Mouse (Mus musculus) adrenal gland, postnatal 4 days (tissue): Measurements from ENCODE around the gene Gm10570. TPM values are rescaled to one million over a fixed set of nuclear protein-coding genes. Genes with fewer than 3 reads are reported as not detected.

Experiments
- DNase-seq, 2 experiments: peaks; one replicate each; pipeline ENCODE4 v3.0.0; 2021 to 2022; ENCODE audit warnings: low spot score in 2 of 2, mixed read lengths in 2 of 2
- total RNA-seq, 2 experiments: library from RNA; stranded (reverse); gene quantifications; 2 replicates each; pipeline ENCODE4 v1.2.3; 2021

The Gm10570 gene
- total RNA-seq, 2 experiments from 2014 or later = not detected

DNA sequence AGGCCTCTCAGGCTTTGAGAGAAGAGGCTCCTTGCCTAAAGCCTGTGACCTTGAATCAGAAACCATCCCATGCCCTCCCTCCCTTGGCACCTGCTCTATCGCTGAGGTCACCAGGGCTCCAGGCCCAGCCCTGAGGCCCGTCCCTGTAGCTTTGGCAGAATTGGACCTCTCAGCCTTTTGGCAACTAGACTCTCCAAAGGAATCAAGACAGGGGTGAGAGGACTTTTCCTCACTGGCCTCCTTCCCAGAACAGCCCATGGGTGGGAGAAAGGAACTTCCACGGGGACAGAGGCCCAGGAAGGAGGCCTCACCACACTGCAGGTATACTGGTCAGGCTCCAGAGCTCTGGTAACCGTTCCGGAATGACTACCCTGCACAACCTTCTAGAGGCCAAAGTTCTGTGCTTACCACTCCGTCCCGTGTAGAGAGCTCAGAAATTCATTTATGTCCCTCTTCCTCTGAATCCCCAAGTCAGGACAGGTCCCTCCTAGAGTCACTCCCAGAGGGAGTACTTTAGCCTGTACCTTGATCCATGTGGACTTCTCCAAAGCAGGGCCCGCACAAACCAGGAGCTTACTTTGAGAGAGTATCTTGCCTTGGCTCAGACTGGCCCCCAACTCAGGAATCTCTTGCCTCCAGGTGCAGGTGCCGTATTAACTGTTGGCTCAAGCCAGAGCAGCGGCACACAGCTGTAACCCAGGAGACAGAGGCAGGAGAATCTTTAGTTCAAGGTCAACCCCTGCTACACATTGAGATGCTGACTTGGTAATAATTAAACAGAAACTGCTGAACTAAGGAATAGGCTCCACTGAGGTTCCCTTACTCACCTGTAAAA lies 1.5 kb downstream of the Gm10570 start:
- DNase-seq = no peak

DNA sequence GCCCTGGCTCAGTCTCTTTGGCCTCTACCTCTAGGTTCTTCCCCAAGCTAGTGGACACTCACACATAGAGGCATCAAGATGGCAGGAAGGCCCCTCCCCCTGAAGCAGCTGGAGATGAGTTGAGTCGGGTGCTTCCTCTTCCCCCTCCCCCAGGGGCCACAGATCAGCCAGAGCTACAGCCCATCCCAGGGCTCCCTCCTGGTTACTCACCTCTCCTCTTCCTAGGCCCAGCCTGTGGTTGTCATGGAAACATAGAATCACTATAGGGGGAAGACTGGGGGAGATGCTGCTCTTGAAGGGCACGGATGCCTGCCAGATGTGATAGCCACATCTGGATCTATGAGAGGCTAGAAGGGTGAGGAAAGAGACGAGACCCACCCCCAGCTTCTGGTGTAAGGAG lies 3.7 kb downstream of the Gm10570 start:
- DNase-seq = no peak

DNA sequence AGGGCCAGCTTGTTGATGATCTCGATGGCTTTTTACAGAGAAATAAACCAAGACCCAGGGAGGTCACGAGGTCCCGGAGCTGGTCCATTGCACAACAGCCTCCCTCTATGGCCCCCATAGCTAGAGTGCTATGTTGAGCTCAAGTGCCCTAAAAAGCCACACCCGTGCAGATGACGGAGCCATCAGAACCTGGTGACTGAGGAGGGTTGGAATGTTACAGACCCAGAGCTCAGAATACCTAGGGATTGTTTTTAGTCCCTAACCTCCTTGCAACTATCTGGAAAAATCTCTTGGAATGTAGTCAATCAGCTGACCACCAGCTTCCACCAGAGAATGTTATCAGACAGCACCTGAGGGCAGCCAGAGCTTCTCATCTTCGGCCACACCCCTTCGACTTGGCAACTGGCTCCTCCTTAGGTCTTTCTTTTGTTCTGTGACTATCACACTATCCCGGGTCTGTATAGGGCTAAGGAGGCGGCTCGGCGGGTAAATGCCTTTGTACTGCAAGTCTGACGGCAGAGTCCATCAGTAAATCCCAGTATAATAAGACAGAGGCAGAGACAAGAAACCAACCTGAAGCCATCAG lies 6.1 kb downstream of the Gm10570 start:
- DNase-seq = no peak

DNA sequence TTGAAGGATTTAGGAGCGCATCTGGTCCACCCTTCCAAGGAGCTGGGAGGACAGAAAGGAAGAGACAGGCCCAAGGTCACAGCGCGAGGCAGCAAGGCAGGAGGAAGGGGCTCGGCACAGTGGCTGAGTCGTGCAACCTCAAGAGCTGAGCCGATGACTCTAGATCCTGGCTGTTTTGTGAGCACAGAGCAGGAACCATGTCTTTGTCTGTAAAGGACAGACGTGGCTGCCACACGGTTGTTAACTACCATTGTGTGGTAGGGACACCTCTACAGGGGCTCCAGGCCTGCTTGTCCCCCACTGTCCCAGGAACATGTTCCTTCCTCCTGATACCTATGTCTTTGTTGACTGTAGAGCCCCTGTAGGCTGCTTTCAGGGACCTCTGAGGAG lies 8.8 kb downstream of the Gm10570 start:
- no peak for DNase-seq

DNA sequence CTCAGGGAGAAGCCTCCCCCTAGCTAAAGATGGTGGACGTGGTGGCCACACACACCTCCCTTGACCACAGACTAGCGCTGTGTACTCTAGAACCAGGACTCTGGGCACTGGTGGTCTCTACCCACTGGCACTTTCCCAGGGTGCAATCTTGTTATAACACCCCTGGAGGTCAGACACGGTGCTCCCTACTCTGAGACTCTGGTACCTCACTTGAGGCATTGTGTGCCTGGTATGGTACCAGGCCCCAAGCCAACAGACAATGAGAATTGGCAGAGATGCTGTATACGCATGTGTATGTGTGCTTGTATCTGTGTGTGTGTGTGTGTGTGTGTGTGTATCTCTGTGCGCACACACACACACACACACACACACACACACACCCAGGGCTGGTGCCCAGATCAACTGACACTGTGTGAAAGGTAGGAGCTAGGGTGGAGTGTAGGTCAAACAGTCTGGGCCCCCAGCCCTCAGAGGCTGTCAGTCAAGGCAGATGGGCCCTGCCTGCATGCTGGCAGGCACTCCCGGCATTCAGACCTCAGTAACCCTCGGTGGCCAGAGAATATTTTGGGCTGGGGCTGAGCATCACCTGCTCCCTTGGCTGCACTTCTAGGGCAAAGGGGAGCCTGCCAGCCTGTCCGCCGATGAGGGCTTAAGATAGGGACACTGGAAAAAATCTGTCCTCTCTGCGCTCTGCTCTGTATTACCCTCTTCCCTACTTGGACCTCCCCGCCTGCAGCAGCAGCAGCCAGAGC lies 9.4 kb downstream of the Gm10570 start:
- no peak for DNase-seq

DNA sequence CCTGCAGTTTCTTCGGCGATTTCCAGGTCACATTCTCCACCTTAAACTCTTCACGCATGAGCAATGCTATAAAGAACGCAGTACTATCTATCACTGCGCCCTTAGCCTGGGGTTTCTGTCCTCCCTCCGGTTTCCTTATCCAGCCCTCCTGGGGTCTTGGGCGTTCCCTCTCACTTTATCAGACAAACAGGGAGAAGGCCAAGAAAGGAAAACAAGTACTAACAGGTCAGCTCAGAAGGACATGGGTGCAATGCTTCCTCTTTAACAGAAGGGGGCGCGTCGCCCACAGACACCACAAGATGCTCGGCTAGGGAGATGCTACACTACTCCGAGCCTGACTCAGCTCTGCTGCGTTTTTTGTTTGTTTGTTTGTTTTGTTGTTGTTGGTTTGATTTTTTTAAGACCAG lies 11.3 kb downstream of the Gm10570 start:
- DNase-seq = no peak

DNA sequence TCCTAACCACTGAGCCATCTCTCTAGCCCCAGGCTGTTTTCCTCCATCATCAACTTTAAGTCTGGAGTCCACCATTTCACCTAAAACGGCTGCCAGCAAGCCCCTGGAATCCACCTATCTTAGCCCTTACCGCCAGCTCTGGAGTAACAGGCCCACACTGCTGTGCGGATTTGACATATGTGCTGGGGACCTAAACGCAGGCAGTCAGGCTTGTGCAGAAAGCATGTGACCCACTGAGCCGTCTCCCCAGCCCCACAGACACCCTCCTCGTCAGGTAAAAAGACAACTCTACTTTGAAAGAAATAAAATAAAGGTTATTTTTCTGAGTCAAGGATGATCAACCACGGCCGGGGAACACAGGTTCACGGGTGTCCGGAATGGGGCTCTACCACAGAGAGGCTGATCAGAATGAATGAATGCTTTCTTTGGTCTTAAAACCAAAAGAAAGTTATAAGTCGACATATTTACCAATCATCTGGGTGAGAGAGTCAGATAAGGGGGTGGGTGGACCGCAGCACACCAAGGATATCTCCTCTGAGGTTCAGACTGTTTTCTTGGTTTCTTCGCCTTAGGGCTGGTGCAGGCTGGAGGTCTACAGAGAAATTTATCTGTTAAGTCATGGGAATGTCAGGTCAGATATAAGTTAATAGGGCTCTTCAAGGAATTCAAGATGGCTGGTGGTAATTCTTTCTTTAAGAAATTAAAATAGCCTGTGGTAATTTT lies 12.1 kb downstream of the Gm10570 start:
- no peak for DNase-seq

DNA sequence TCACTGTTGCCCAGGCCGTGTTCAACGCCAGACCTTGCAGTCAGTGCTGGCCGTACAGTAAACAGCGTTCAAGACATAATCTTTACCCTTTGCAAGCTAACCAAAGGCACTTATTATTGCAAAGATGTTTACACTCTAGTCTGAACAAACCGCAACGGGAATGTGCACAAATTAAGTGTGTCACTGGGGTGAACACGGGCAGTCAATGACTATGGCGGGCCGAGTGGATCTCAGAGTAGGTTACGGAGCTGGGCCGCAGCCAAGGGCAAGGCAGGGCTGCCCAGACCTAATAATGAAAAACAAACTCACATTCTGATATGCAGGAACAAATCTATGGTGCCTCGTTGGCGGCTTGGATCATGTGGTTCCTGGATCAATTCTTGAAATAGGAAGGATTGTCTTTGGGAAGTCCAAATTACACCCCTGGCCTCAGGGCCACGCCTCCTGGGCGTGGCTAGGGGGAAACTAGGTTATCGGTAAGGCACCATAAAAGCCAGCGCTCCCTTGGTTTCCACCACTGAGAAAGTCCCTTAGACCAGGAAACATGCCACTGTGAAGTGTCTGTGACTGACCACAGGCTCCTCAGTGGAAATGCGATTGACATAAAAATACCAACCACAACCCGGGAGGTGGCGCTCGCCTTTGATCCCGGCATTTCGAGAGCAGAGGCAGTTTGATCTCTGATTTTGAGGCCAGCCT lies 13.3 kb downstream of the Gm10570 start:
- DNase-seq = no peak

DNA sequence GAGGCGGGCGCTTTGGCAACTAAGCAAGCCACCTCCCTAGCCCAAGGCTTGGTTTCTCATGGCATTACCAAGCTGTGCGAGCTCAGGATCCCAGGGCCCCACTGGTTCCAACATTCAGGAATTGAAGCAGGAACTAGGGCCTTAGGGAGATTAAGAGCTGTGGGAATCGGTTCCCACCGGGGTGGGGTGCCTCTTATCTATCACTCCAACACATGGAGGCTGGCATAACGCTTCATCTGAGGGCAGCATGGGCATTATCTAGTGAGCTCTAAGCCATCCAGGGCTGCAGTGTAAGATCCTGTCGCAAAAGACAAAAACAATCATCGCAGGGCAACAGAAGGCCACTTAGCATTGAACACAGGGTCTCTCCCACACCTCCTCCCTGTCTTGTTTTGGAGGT lies 14.0 kb downstream of the Gm10570 start:
- no peak for DNase-seq

DNA sequence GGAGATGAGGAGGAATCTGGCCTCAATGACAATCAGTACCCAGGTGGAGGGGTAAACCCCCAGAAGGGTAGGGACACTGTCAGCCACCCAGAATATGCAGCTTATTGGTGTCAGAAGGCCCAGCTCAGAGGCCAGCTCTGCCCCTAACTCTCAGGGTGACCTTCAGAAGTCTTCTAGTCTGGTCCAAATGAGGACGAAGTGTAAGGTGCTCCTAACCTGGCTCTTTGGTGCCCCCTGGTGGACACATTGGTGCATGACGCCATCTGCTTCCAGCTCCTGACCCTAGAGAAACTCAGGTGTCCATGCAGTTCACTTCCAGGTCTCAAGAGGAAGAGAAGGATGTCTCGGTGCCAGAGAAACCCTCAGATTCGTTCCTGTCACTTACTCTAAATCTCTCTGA lies 16.2 kb downstream of the Gm10570 start:
- no peak for DNase-seq

DNA sequence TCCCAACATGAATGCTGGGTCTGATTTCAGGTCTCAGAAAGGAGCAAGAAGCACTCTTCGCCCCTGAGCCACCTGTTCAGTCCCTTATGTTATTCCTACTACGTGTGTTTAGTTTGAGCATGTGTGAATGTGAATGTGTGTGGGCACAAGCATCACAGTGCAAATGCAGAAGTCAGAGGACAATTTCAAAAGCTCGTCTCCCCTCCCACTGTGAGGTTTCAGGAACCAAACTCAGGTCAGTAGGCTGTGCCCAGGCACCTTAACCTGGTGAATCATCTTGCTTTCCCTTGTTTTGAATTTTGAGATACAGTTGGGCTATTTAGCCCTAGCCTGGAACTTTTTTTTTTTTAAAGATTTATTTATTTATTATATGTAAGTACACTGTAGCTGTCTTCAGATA lies 18.6 kb downstream of the Gm10570 start:
- DNase-seq = no peak

DNA sequence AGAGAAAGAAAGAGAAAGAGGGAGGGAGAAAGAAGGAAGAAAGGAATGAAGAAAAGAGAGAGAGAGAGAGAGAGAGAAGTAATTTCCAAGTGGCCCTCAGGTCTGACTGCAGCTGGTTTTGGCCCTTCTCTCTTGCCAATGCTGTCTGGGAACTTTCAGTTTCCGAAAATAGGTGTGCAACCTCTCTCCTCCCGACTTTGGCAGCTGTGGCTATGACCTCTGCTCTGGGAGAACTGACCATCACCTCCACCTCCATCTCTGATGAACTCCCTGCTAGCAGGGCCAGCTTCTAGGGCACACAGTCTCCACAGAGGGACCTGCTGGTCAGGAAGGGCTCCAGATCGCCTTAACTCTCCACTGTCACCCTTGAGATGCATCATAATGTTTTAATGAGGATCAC lies 21.9 kb downstream of the Gm10570 start:
- no peak for DNase-seq

DNA sequence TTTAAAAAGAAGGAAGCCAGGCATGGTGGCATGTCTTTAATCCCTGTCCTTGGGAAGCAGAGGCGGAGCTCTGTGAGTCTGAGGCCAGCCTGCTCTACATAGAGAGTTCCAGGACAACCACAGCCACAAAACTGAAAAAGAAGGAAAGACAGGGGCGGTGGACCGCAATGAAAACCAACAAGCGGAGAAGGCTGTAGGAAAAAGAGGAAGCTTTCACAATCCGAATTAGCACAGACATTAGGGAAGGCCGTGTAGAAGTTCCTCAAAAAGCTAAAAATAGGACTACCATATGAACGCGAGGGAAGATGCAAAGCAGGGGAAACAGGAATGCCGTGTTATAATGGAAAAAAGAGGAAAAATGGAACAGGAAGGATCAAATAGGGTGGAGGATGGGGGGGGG lies 24.6 kb downstream of the Gm10570 start:
- DNase-seq = no peak

DNA sequence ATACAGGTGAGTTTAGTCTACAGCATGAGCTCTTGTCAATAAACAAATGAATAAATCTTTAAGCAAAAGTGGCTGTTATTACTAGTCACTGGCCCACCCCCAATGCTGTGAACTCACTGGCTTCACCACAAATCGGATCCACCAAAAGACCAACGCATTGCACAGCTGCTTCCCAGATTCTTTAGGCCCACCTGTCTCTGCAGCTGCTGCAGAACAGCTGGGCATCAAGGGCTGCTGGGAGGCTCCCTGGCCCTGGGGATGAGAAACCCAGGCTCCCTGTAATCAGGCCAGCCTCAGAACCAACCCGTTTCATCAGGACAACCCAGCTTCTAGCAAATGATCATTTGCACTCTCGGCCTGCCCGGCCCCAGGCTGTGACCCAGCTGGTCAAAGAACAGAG lies 25.6 kb downstream of the Gm10570 start:
- DNase-seq = no peak

DNA sequence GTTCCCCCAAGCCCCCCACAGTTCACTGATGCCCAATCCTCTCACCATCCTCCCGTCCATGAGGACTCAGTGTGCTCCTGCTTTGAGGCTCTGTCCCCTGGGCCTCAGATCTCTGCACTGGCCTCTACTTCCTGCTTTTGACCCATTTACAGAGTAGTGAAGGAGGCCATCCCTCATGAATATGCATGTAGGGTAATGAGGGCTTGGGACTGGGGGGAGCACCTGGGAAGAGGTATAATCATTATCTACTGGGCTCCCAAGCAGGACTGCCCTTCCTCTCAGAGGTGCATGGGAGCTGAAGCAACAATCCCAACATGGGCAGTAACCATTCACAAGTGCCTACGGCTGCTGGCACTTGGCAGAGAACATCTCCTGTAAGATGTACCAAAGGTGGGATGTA lies 29.4 kb downstream of the Gm10570 start, which contains the start of gene Serinc2:
Gene Serinc2 (minus strand): TSS at position 101 of the 400 bp plus-strand sequence.
- no peak for DNase-seq

DNA sequence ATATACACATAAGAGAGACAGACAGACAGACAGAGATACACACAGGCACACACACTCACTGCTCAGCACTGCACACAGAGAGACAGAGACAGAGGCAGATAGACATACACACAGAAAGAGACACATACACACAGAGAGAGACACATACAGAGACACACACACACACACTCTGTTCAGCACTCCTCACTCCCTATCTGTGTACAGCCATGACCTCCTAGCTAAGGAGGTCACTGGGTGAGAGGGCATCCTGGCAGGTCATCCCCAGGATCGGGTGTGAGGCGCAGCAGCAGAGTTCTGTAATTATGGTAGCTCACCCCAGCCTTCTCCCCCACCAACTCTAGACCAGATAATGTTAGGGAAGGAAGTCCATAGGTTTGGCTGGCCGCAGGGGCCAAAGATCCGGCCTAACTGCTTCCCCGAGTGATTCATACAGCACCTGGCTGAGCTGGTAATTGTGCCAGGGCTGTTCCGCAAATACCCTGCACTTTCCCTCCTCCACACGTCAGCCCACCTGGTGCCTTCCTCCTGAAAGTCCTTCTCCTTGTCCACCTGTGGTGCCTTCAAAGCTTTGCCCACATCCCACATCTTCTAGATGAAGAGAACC lies 31.8 kb downstream of the Gm10570 start:
- no peak for DNase-seq

DNA sequence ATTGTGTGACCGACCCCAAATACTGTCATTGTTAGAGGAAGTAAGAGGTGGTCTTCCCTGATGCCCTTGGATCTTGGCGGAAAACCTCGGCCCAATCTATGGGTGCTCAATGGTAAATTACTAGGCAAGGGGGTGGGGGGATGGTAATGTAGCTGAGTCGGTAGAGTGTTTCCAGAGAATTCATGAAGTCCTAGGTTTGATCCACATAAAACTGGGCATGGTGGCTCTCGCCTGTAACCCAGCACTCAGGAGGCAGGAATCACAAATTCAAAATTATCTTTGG lies 32.7 kb downstream of the Gm10570 start:
- DNase-seq = no peak

DNA sequence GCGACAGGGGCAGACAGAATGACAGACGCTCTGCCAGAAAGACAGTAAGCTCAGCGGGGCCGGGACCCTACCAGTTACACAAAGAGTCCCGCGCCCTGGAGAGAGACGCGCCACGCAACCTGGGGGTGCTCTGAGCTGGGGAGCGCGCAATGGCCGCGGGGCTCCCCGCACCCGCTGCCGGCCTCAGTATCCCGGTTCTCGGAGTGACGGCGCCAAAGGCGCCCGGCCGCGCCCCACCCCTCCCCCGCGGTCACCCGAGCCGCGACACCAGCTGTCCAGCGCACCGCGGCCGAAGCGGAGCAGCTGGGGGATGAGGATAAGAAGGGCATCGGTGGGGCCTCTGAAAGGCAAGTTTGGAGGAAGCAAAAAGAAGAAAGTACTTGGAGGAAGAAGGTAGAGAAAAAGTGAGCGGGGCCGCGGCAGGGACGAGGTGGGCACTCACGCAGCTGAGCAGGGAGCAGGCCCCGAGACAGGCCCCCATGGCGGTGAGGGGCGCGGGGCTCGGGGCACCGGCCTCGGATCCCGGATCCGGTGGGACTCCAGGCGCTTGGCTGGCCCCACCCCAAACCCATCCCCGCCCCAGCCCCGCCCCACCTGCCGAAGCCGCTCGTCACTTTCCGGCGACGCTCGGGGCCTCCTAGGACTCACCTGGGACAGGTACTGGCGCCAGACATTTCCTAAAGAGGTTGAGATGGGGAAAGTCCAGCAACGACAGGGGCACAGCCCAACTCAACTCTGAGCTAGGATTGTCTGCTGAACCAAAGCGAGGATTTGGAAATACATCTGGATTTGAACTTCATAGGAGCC lies 33.3 kb downstream of the Gm10570 start:
- DNase-seq = no peak

DNA sequence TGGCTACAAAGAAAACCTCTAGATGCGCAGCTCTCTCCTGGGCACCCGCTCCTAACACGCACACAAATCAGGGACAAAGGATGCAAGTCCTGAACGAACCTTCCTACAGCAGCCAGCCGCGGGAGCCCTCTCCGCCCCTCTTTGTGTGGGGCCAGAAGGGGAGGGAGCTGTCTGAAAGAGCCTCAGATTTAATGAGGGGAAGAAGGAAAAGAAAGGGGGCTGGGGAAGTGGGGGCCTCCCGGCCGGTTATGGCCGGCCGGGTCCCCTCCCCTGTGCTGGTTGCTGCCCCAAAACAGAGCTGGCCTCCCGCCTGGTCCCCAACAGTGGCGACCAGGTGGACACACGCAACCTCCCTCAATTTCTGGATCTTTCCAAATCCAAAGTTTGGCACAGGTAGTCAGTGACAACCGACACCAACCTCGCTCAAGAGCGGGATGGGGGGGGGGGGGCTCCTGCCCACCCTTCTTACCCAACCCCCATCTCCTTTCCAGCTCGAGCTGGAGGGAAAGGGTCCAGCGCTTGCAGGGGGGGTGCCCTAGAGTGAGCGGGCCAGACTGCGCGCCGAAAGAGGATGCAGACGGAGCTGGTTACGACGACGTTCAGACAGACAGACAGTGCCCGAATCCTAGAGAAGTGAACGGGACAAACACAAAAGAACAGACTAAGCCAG lies 34.0 kb downstream of the Gm10570 start:
- DNase-seq = no peak
